Mouse (Mus musculus): ENCODE measurements at regions not wholly inside any gene's neighbourhood (a gene's known extent, or its start where the extent isn't known, plus 50 kb on each side); places are given as distances from the start of the nearest gene placed in this dataset.
A peak's percentile ranks its signal among the peaks of the same experiment; 100 is the strongest.

GRCm38 (mm10) chr11:31721908-31722307 is 50.2 kb upstream of the Bod1 start:
- H3K27me3 ChIP-seq (replicated peaks) = no peaks in the 10 kb centered on the region
- WGBS = 61% methylated on average over 3 of the region's 3 CpGs
- no peaks in the 10 kb centered on the region for H3K9me3 ChIP-seq
- H3K4me1 ChIP-seq = no peaks in the 10 kb centered on the region
- no peak overlapping the region for H3K9ac ChIP-seq
- H3K36me3 ChIP-seq = no peaks in the 10 kb centered on the region
- no peak for ATAC-seq (ENCODE audit: low FRiP score, low read depth)
- no peak overlapping the region for H3K4me2 ChIP-seq (replicated peaks)
- no peak overlapping the region for H3K27ac ChIP-seq
- no peak overlapping the region for H3K4me3 ChIP-seq

- 89% methylated on average over 1 of the region's 1 CpGs for WGBS
- Histone ChIP-seq H3K27me3 (replicated peaks) (no peaks in the 10 kb centered on the region), H3K27ac (no peak overlapping the region), H3K4me1 (no peaks in the 10 kb centered on the region), H3K4me2 (replicated peaks) (no peak overlapping the region), H3K9ac (no peak overlapping the region), H3K9me3 (no peaks in the 10 kb centered on the region), H3K36me3 (no peaks in the 10 kb centered on the region), H3K4me3 (no peak overlapping the region)
- no peak for ATAC-seq (ENCODE audit: low FRiP score, low read depth)
Measured at GRCm38 (mm10) chr11:31724506-31724905, 52.8 kb upstream of the Bod1 start.

GRCm38 (mm10) chr11:31725936-31726647 is 54.4 kb upstream of the Bod1 start:
- WGBS = 90% methylated on average over 15 of the region's 15 CpGs
- Histone ChIP-seq H3K4me2 (replicated peaks) (no peak overlapping the region), H3K9ac (no peak overlapping the region)

GRCm38 (mm10) chr11:31727289-31727688 is 55.6 kb upstream of the Bod1 start:
- H3K27ac ChIP-seq = no peak overlapping the region
- H3K4me3 ChIP-seq = no peak overlapping the region
- no peaks in the 10 kb centered on the region for H3K9me3 ChIP-seq
- H3K9ac ChIP-seq = no peak overlapping the region
- no peak overlapping the region for H3K4me2 ChIP-seq (replicated peaks)
- peaks cover 5% of the 10 kb centered on the region; the same call in 1 of the 2 replicates for H3K4me1 ChIP-seq
- no peaks in the 10 kb centered on the region for H3K27me3 ChIP-seq (replicated peaks)
- no peaks in the 10 kb centered on the region for H3K36me3 ChIP-seq
- 88% methylated on average over 8 of the region's 8 CpGs for WGBS
- no peak for ATAC-seq (ENCODE audit: low FRiP score, low read depth)

More at GRCm38 (mm10) chr11:31725936-31726647, 54.4 kb upstream of the Bod1 start:
- H3K27me3 ChIP-seq (replicated peaks) = no peaks in the 10 kb centered on the region
- H3K9me3 ChIP-seq = no peaks in the 10 kb centered on the region
- H3K36me3 ChIP-seq = no peaks in the 10 kb centered on the region
- no peak for ATAC-seq (ENCODE audit: low FRiP score, low read depth)
- no peak overlapping the region for H3K27ac ChIP-seq
- H3K4me3 ChIP-seq = no peak overlapping the region
- H3K4me1 ChIP-seq = peaks cover 5% of the 10 kb centered on the region; the same call in 1 of the 2 replicates

- H3K9me3 ChIP-seq = no peaks in the 10 kb centered on the region
- H3K4me2 ChIP-seq (replicated peaks) = no peak overlapping the region
- H3K4me3 ChIP-seq = no peak overlapping the region
- ATAC-seq (ENCODE audit: low FRiP score, low read depth) = no peak
- H3K27me3 ChIP-seq (replicated peaks) = no peaks in the 10 kb centered on the region
- WGBS = 93% methylated on average over 3 of the region's 3 CpGs
- H3K36me3 ChIP-seq = no peaks in the 10 kb centered on the region
- no peak overlapping the region for H3K27ac ChIP-seq
- H3K4me1 ChIP-seq = peaks cover 12% of the 10 kb centered on the region
- no peak overlapping the region for H3K9ac ChIP-seq
Measured at GRCm38 (mm10) chr11:31729728-31730127, 58.0 kb upstream of the Bod1 start.

GRCm38 (mm10) chr11:31730181-31730580 is 58.5 kb upstream of the Bod1 start:
- H3K4me2 ChIP-seq (replicated peaks) = no peak overlapping the region
- no peaks in the 10 kb centered on the region for H3K36me3 ChIP-seq
- no peaks in the 10 kb centered on the region for H3K27me3 ChIP-seq (replicated peaks)
- peaks cover 12% of the 10 kb centered on the region for H3K4me1 ChIP-seq
- no peak overlapping the region for H3K4me3 ChIP-seq
- ATAC-seq (ENCODE audit: low FRiP score, low read depth) = no peak
- H3K9me3 ChIP-seq = no peaks in the 10 kb centered on the region
- 80% methylated on average over 4 of the region's 4 CpGs for WGBS
- H3K9ac ChIP-seq = no peak overlapping the region
- no peak overlapping the region for H3K27ac ChIP-seq

GRCm38 (mm10) chr11:31730680-31731079 is 59.0 kb upstream of the Bod1 start:
- no peak overlapping the region for H3K9ac ChIP-seq
- no peak for ATAC-seq (ENCODE audit: low FRiP score, low read depth)

GRCm38 (mm10) chr11:31731459-31731858 is 59.8 kb upstream of the Bod1 start:
- Histone ChIP-seq H3K9ac (no peak overlapping the region), H3K36me3 (no peaks in the 10 kb centered on the region), H3K4me3 (no peak overlapping the region), H3K9me3 (no peaks in the 10 kb centered on the region), H3K27ac (no peak overlapping the region), H3K27me3 (replicated peaks) (no peaks in the 10 kb centered on the region), H3K4me2 (replicated peaks) (no peak overlapping the region), H3K4me1 (peaks cover 12% of the 10 kb centered on the region)
- ATAC-seq (ENCODE audit: low FRiP score, low read depth) = no peak
- 75% methylated on average over 4 of the region's 4 CpGs for WGBS

More at GRCm38 (mm10) chr11:31730680-31731079, 59.0 kb upstream of the Bod1 start:
- no peaks in the 10 kb centered on the region for H3K27me3 ChIP-seq (replicated peaks)
- no peak overlapping the region for H3K4me2 ChIP-seq (replicated peaks)
- H3K27ac ChIP-seq = no peak overlapping the region
- H3K4me1 ChIP-seq = peaks cover 12% of the 10 kb centered on the region
- 34% methylated on average over 3 of the region's 3 CpGs for WGBS
- no peak overlapping the region for H3K4me3 ChIP-seq
- no peaks in the 10 kb centered on the region for H3K36me3 ChIP-seq
- H3K9me3 ChIP-seq = no peaks in the 10 kb centered on the region

- Histone ChIP-seq H3K36me3 (no peaks in the 10 kb centered on the region), H3K4me1 (peaks cover 12% of the 10 kb centered on the region), H3K4me3 (no peak overlapping the region), H3K9me3 (no peaks in the 10 kb centered on the region), H3K27ac (no peak overlapping the region), H3K9ac (no peak overlapping the region), H3K27me3 (replicated peaks) (no peaks in the 10 kb centered on the region), H3K4me2 (replicated peaks) (no peak overlapping the region)
- ATAC-seq (ENCODE audit: low FRiP score, low read depth) = no peak
- WGBS = 70% methylated on average over 3 of the region's 3 CpGs
Measured at GRCm38 (mm10) chr11:31732342-31732741, 60.7 kb upstream of the Bod1 start.

- no peaks in the 10 kb centered on the region for H3K27me3 ChIP-seq (replicated peaks)
- H3K4me3 ChIP-seq = no peak overlapping the region
- no peaks in the 10 kb centered on the region for H3K9me3 ChIP-seq
- peaks cover 12% of the 10 kb centered on the region for H3K4me1 ChIP-seq
- WGBS = 69% methylated on average over 1 of the region's 1 CpGs
- H3K36me3 ChIP-seq = no peaks in the 10 kb centered on the region
- H3K9ac ChIP-seq = no peak overlapping the region
- no peak for ATAC-seq (ENCODE audit: low FRiP score, low read depth)
- H3K27ac ChIP-seq = no peak overlapping the region
- no peak overlapping the region for H3K4me2 ChIP-seq (replicated peaks)
Measured at GRCm38 (mm10) chr11:31732958-31733357, 61.3 kb upstream of the Bod1 start.

GRCm38 (mm10) chr11:31734091-31734490 is 62.4 kb upstream of the Bod1 start:
- H3K4me2 ChIP-seq (replicated peaks) = no peak overlapping the region
- no peak overlapping the region for H3K4me3 ChIP-seq
- 0 out of 2 replicates have a peak overlapping the region, but pooled peaks have one; percentile 23 for H3K27ac ChIP-seq
- peak; percentile 90 for ATAC-seq (ENCODE audit: low FRiP score, low read depth)
- H3K9me3 ChIP-seq = no peaks in the 10 kb centered on the region
- H3K9ac ChIP-seq = no peak overlapping the region
- no peaks in the 10 kb centered on the region for H3K27me3 ChIP-seq (replicated peaks)
- H3K36me3 ChIP-seq = no peaks in the 10 kb centered on the region
- peaks cover 12% of the 10 kb centered on the region for H3K4me1 ChIP-seq
- 43% methylated on average over 4 of the region's 4 CpGs for WGBS

GRCm38 (mm10) chr11:31735257-31735656 is 63.6 kb upstream of the Bod1 start:
- WGBS = 89% methylated on average over 6 of the region's 6 CpGs
- Histone ChIP-seq H3K36me3 (no peaks in the 10 kb centered on the region), H3K9me3 (no peaks in the 10 kb centered on the region), H3K9ac (no peak overlapping the region), H3K4me1 (peaks cover 12% of the 10 kb centered on the region), H3K4me2 (replicated peaks) (no peak overlapping the region), H3K27me3 (replicated peaks) (no peaks in the 10 kb centered on the region), H3K4me3 (no peak overlapping the region), H3K27ac (no peak overlapping the region)
- ATAC-seq (ENCODE audit: low FRiP score, low read depth) = no peak

- H3K4me1 ChIP-seq = peaks cover 7% of the 10 kb centered on the region
- no peaks in the 10 kb centered on the region for H3K36me3 ChIP-seq
- H3K27ac ChIP-seq = no peak overlapping the region
- no peak overlapping the region for H3K9ac ChIP-seq
- no peak for ATAC-seq (ENCODE audit: low FRiP score, low read depth)
- H3K4me2 ChIP-seq (replicated peaks) = no peak overlapping the region
- no peaks in the 10 kb centered on the region for H3K9me3 ChIP-seq
- H3K4me3 ChIP-seq = no peak overlapping the region
- H3K27me3 ChIP-seq (replicated peaks) = no peaks in the 10 kb centered on the region
Measured at GRCm38 (mm10) chr11:31736086-31736485, 64.4 kb upstream of the Bod1 start.

All from neural tube, embryonic 12.5 days (tissue).